Mouse (Mus musculus) fibroblast of lung, adult 2 months (primary cell): Measurements from ENCODE around the gene Gm3646.
A peak's percentile ranks its signal among the peaks of the same experiment; 100 is the strongest.

Experiments used
- DNase-seq: peaks from one replicate; pipeline ENCODE4 v3.0.0-alpha.2; 2011; ENCODE audit warnings: low read depth

The Gm3646 gene

DNA sequence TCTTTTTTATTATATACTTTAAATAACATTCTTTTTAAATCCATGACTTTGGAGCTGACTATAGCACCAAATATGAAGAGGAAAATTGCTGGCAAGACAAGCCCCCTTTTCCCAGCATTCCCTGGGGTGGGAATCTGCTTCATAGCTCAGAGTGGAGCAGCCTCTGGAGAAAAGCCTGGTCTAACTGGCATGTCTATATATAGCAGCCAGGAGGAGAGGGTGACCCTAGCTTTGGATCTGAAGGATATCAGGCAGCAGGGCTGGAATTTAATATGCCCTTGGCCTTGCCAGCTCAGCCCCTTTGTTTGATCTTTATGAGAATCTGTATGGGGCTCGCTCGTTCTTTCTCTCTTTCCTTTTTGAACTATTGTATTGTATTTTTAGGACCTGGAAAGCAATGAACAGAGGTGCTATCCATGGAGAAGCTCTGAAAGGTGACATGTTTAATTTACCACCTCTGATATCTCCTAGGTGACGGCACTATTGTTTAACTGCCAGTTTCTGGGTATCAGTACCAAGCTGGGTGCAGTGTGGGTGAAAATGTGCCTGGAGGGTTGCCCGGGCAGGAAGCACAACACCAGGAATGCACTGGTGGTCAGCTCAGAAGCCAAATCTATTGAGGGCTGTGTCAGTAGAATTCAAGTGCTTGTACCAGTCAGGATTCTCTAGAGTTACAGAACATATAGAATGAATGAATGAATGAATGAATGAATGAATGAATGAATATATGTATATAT, at the start of gene Gm3646:
Gene Gm3646 (minus strand): TSS at position 90 of the 737 bp plus-strand sequence.
- peak; percentile 19 for DNase-seq

DNA sequence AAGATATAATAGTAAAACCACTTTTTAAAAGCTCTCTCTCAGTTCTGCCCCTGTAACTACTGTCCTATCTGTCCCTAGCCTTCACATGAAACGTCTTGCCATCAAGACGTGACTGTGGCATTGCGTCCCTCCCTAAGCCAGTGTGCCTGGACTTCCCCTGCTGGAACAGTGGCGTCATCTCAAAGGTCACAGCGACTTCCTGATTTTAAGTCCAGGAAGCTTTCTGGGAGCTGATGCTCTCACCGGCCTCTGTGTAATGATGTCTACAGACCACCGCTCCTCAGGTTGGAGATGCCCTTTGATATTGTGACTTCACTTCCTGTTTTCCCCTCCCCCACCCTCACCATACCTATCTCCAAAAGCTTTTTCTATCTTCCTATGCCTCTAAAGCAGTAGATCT, 41.9 kb upstream of the Gm3646 start:
- DNase-seq: no peak

DNA sequence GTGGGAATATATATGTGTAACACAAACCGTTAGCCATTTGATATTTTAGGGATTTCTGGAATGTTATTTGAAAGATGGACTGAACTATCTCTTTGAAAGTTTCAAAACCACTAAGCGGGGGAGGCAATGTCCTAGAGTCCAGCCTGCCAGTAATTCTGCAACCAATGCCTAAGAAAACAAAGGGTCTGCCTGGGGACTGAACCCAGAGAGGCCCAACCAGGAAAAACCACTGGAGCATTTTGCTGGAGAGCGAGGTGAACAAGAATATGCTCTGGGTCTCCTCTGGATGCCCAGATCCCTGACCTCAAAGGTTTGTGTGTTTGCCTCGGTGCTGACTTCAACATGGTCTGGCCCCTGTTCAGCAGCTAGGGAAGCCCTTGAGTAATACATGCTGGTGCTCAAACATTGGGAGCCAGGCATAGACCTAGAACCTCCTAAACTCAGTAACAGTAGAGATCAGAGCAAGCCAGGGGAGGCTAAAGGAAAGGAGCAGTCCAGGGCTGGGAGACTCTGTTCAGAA, 41.0 kb upstream of the Gm3646 start:
- DNase-seq: no peak

DNA sequence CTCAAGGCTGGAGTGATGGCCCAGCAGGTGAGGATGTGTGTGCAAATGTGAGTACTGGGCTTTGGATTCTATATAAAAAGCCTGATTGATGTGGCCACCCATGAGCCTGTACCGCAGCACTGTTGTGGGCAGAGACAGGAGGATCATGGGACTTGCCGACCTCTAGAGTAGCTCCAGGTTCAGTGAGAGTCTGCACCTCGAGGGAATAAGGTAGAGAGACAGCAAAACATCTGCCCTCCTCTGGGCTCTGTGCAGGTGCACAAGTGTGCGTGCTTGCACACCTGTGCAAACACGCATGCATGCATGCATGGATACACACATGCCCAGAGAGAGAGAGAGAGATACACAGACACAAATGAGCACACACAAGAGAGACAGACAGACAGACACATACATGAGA, 38.2 kb upstream of the Gm3646 start:
- DNase-seq: no peak

DNA sequence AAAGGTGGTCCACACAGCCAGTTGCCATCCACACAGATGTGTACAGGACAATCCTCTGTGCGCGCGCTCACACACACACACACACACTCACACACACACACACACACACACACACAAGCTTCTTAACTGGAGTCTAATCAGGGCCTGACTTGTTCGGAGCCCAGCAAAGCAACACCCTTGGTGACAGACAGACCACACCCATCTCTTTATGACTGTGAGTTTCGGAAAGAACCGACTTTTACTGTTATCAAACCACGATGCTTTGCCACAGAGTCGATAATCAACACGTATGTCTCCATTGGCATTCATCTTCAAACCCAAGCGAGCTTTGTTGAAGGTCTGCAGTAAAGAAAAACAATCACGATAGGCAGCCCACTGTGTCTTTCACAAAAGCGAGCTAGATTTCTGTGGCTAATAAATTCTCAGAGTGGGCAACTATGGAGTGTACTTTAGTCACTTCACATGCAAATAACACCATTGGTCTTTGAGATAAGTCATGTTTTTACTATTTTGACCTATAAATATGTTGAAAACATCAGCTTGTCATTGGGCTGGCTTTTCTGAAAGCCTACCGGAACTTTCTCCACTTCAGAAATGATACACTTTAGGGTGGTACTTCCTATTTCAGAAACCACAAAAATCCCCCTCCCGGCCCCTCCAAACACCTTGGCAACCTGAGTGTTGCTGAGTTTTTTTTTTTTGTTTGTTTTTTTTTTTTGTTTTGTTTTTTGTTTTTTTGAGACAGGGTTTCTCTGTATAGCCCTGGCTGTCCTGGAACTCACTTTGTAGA, 37.3 kb upstream of the Gm3646 start:
- no peak for DNase-seq

DNA sequence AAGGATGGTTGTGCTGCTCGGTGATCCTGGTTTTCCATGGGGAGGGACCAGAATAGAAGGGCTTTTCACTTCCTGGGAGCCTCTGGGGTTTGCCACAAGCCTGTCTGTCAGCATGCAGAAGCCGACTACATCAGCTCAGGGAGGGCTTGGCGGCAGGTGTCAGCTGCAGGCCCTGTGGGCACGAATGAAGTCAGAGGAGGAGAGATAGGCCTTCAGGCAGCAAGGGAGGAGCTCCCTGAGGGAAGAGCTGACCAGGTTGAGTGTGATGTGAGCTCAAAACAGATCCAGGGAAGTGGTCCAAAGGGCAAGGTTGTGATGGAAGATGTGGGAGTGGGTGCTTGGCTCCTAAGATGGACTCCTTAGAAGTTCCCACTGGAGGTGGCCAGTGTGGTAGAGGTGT, 35.7 kb upstream of the Gm3646 start:
- no peak for DNase-seq

DNA sequence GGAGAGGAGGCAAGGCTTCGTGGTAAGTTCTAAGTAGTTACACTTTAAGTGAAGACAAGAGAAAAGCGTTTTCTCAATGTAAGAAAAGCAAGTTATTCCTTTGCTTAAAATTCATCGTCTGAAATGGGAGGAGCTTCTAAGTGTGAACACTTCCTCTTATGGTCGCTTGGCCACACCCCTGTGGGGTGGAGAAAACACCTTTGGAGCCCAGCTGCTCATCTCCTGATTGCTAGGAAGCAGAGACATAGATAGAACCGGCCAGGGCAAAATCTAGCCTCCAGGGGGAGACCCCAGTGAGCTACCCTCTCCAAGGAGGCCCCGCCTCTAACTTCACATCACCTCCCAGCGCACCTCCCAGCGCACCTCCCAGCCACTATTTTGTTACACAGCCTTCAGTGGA, 34.7 kb upstream of the Gm3646 start:
- DNase-seq: no peak

DNA sequence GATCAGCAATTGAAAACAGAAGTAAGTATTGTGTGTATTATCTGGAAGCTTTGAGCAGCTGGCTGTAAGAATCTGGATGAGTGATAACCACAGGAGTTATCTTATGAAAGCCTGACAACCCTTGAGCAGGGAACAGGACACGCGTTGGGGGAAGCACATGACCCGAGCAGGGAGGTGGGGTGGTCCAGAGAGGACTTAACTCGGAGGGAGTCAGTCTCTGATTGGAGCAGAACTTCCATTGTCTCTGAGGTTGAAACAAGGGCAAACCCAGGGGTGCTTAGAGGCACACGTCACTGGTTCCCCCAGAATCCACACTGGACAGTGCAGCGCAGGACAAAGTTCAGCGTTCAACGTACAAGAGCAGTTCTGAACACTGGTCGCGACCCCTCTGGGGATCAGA, 34.1 kb upstream of the Gm3646 start:
- DNase-seq: no peak

DNA sequence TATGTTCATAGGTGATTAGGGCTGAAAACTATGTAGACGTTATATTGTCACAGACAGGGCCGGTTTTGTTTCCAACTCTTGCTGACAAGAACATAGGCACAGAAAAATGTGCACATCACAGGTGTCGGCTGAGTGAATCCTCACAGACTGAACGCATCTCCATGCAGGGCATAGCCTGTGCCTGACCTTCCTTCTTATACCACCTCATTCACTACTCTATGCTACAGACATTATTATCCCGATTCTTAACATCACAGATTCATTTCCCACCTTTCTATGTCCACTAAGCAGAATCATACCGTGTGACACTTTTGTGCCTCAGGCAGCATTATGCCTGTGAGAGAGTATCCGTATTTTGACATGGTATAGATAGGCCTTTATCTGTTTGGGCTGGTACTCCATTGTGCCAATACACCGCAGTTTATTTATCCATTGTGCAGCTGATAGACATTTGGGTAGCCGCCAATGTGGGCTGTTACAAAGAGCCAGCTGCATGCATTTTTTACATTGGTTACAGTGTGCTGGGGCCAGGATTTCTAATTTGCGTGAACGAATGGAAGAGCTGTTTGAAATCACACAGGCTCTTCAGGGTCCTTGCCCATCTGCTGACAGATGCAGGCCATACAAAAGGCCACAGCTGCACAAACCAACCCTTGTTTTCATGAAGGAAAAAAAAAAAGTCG, 33.5 kb upstream of the Gm3646 start:
- no peak for DNase-seq

DNA sequence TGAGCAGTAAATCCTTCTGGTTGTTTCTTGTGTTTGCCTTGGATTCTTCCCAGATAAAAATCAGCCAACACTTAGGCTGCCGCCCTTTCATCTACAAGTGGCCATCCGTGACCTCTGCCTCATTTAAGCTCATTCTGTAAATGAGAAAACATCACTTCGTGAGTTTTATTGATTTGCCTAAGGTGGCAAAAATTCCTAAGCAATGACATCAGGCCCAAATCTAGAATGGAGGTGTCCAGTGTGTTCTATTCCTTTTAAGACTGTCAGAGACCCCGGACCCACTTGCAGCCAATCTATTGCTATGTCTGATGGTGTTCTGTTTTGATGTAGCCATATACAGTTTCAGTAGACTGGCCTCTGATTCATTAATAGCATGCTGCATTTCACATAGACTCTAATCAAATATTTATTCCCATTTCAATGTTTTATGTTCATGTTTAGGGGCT, 26.5 kb upstream of the Gm3646 start:
- DNase-seq: no peak

DNA sequence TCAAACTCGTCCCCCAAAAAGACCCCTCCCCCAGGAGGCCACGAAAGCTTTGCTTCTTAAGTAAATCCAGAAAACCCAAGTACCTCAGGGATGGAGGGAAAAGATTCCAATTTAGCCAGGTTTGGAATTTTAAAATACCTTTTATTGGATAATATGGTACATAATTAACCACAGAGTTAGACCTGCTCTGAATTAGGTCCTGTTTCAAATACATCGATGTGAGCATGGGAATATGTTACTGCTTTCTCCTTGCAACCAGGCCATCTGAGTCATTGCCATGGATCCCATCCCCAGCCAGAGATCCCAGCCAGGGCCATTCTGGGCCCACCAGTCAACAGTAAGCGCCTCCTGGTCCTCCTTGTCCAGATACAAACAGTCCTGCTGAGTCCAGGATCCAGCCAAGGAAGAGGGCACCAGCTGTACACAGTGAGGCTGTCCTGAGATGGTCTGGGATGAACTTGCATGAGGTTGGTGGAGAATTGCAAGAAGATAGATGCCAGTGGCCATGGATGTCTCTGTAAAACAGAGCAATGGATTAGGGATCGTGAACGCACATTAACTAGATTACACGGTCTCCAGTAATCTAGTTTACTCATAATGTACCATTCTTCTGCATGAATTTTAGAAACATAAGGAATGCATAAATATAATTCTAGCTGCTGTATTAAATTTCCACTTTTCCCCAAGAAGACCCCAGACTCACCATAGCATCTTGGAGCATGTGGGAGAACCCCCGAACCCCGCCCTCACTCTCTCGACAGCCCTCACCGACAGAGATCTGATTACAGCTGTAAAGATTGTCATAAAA, 25.9 kb upstream of the Gm3646 start:
- DNase-seq: no peak

DNA sequence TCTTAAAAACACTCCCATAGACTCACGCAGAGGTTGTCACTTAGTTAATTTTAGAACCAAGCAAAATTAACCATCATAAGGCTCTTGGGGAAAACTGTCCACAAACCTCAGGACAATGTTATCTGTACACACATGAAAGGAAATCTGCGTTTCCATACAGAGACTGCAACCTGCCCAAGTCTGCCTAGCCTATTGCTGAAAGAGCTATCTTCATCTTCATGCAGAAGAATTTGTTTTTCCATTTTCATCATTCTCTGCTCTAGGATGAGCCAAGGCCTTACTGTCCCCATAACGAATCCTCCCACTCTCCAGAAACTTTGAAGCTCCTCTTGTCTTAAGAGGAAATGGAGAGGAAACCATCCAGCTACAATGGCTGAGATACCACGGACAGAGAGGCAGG, 19.8 kb upstream of the Gm3646 start:
- no peak for DNase-seq

DNA sequence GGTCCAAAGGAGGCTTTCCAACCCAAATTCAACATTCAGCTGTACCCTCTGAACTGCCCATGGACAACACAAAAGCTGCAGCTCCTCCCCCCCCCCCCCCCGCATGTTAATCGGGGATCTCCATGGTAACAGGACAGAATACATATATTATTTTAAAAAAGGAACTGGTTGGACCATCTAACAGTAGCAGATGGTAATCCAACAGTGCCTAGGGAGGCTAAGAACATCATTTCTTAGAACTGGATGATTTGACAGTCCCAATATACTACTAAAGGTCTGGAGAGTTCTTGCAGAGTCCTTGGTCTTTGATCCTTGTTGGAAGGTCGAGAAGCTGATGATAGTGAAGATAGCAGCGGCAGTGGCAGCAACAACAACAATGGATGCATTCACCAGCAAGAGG, 19.1 kb upstream of the Gm3646 start:
- DNase-seq: no peak

DNA sequence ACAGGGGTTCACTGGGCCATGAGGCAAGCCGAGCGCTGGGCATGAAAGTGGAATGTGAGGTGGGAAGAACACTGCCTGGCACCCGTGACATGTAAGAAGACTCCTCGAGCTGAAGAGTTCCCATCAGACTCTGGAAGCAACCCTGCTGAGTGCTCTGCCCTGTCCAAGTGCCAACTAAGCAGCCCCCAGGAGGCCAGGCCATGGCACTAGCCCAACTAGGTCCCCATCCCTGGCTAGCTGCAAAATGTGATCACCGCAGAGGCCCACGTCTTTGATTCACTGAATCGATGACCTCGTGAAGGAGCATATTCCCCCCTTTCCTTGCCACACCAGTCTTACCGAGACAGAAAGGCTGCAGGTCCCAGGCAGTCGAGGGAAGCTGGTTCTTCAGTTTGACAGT, 14.5 kb upstream of the Gm3646 start:
- no peak for DNase-seq

DNA sequence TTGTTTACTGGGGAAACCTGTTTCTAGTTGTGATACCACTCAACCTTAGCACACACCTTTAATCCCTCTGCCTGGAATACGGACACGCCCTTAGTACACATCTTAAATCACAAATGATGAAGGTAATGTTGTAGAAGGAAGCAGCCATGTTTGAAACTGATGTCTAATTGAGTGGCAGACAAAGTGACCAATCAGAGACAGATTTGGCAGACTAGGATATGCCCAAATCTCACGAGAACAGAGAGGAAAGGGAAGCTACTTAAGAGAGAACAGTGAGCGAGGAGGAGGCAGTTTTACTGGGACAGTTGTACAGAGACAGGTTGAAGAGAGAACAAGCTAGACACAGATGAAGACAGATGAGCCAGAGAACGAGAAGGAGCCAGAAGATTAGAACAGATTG, 10.6 kb upstream of the Gm3646 start:
- DNase-seq: no peak

DNA sequence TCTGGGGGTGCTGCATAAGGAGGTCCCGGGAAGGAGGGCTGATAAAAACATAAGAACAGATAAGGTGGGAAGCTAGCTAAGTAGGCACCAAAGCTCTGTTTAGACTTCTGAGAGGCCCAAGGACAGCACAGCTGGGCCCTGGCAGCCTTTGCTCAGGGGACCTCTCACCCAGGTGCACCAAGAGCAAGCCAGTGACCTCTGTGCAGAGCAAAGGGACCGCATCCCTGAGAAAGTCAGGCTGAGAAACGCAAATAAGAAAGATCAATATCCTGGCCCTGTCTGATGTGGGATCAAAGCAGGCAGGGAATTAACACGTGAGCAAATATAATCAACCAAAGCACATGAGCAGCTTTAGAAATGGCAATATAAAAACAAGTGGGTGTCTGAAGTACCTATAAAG, 7.9 kb upstream of the Gm3646 start:
- no peak for DNase-seq

DNA sequence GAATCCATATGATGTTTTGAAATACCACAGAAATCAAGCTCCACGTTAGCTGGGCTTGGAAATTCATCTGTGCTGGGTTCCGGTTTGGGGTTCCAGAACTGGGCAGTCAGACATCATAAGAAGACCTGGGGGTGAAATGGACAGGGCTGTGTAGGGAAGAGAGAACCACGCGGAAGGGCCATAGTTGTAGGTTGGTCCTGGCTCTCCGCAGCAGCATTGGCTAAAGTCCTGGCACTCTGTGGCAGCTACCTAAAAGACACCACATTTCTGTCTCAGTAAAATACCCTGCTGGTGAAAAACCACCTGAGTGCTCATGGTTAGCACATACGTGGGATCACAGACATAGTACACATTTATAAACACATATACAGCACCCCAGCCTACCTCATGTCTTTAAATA, 343 bp downstream of the Gm3646 start:
- no peak for DNase-seq

DNA sequence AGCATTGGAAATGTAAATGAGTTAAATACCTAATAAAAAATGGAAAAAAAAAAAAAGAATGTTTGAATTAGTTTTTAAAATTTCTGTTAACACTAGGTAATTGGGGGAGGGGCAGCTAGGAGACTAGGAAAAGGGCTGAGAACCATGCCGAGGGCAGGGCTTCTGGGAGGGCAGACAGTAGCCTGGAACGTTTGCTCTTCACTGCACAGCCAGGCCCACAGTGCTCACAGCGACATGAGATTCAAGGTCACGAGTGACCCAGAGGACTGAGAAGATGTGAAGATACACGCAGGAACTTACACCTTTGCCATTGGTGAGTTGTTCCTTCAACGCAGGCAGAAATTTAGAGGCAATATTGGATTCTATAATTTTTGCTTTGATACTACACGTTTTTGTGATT, 2.2 kb downstream of the Gm3646 start:
- no peak for DNase-seq

DNA sequence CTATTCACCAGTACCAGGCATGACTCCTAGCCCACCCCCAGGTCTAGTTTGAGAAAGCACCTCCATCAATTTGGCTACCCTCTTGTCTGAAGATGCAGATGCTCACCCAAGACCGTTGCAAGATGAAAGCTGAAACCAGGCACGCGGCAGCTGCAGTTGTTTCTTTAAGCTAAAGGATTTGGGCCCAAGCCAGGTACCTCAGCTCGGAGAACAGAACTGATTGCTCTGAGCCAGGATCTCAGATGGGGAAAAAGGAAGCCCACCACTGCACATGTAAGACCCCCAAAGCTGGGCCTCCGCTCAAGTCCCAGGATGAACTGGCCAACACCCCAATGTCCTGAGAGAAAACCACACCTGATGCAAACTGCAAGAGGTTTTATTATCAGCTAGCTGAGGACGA, 7.6 kb downstream of the Gm3646 start:
- no peak for DNase-seq

DNA sequence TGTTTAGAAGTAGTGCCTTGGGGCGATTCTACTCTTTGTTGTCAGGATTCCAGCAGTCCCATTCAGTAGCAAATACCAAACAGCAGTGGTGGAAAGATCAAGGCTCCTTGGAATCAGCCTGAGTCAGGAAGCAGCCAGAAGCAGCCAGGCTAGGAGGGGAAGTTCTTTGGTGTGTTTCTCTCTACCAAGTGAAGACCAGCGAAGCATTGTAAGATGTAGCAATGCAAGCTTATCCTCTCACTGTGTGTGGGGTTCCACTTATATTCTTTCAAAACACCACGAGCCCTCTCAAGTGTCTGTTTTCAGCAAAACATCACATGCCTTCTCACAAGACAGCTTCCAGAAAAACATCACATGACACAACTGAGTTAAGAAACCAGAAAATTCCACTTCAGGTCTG, 8.4 kb downstream of the Gm3646 start:
- DNase-seq: peak; percentile 3

DNA sequence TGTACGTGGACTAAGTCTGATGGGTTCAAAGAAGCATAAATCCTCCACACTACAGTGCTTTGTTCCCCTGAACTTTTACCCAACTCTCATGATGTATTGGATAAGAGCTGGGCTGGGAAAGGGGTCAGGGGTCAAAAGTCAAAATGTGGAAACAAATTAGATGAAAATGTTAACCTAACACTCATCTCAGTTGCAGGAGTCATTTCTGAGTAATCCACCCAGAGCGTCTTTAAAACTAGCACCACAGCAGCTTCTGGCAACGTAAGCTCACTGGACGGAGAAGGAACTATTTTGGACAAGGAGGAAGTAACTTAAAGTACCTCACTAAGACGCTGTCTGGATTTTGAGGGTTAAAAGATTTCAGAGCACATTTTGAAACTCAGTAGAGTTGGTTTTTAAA, 20.5 kb downstream of the Gm3646 start:
- DNase-seq: no peak

DNA sequence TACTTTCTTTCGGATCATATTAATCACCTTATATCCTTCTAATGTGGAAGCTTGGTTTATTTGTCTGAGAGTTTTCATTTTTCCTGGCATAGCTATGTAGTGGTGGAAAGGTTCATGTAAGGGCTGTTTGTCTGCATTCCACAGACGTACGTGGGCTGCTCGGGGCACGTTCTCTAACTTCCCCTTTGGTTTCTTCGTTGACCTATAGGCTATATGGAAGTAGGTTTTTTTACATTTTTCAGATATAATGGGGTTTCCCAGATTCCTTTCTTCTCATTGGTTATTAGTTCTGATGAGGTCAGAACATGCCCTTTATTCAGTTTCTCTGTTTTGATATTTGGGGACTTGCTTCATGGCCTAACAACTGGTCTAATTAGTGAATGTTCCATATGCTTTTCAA, 23.3 kb downstream of the Gm3646 start:
- no peak for DNase-seq
